Mouse (Mus musculus): Measurements from ENCODE around the gene Tcte2.

- no peak for TF ChIP-seq CTCF (IDR thresholded peaks at IDR 0.05; ENCODE audit: borderline replicate concordance, control insufficient read depth, extremely low read depth, insufficient read depth, low read length, poor library complexity)
- no peak for TF ChIP-seq POLR2A (IDR thresholded peaks at IDR 0.05; ENCODE audit: control insufficient read depth, extremely low read depth, insufficient read depth, low read length, poor library complexity)
Measured at GRCm38 (mm10) chr17:13699716-13700115, 61.9 kb downstream of the Tcte2 start.
